Mouse (Mus musculus): ENCODE data around the gene Hpn. TPM values are rescaled to one million over a fixed set of nuclear protein-coding genes. Genes with fewer than 3 reads are reported as not detected.

The Hpn gene
- polyA plus RNA-seq, 1 experiment from 2014 or later, result 0.25 TPM

- no peak for ATAC-seq (ENCODE audit: low read depth)
- H3K9me3 ChIP-seq, result no peaks in the 10 kb centered on the region
- WGBS, result 74% methylated on average over 7 of the region's 7 CpGs
- no peak overlapping the region for H3K9ac ChIP-seq
- no peak overlapping the region for H3K4me2 ChIP-seq
- H3K36me3 ChIP-seq, result no peaks in the 10 kb centered on the region
- H3K4me3 ChIP-seq, result no peak overlapping the region
- peaks cover 34% of the 10 kb centered on the region for H3K4me1 ChIP-seq (replicated peaks)
- peaks cover 38% of the 10 kb centered on the region for H3K27me3 ChIP-seq
- H3K27ac ChIP-seq (replicated peaks), result no peak overlapping the region
Observed at GRCm38 (mm10) chr7:31056448-31056847, 58.6 kb downstream of the Hpn start.

DNA sequence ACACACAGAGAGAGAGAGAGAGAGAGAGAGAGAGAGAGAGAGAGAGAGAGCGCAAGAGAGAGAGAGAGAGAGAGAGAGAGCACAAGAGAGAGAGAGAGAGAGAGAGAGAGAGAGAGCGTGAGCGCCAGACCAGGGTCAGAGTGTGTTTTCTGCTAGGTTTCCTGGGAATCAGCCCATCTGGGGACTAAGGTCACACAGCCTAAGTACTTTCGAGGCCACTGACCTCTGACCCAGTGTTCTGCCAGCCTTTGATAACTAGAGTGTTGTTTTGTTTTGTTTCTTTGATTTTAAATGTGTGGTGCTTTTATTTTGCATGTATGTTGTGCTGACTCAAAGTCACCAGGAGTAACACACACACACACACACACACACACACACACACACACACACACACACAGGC, 59.2 kb downstream of the Hpn start:
- H3K4me2 ChIP-seq, result no peak overlapping the region
- peaks cover 44% of the 10 kb centered on the region for H3K27me3 ChIP-seq
- 32% methylated on average over 3 of the region's 4 CpGs for WGBS
- no peaks in the 10 kb centered on the region for H3K36me3 ChIP-seq
- peaks cover 40% of the 10 kb centered on the region for H3K4me1 ChIP-seq (replicated peaks)
- no peak for ATAC-seq (ENCODE audit: low read depth)
- no peaks in the 10 kb centered on the region for H3K9me3 ChIP-seq
- no peak overlapping the region for H3K9ac ChIP-seq
- no peak overlapping the region for H3K4me3 ChIP-seq
- H3K27ac ChIP-seq (replicated peaks), result no peak overlapping the region

GRCm38 (mm10) chr7:31055354-31055824, 59.7 kb downstream of the Hpn start:
- peak overlapping the region; percentile 63 for H3K4me2 ChIP-seq
- peaks cover 49% of the 10 kb centered on the region for H3K27me3 ChIP-seq
- H3K27ac ChIP-seq (replicated peaks), result peak overlapping the region; percentile 28; the same call in 1 of the 2 replicates
- WGBS, result 7% methylated on average over 10 of the region's 10 CpGs
- peaks cover 44% of the 10 kb centered on the region for H3K4me1 ChIP-seq (replicated peaks)
- H3K9me3 ChIP-seq, result no peaks in the 10 kb centered on the region
- H3K36me3 ChIP-seq, result no peaks in the 10 kb centered on the region
- no peak for ATAC-seq (ENCODE audit: low read depth)
- H3K9ac ChIP-seq, result 0 out of 2 replicates have a peak overlapping the region, but pooled peaks have one; percentile 12
- H3K4me3 ChIP-seq, result no peak overlapping the region

GRCm38 (mm10) chr7:31054661-31055320, 60.3 kb downstream of the Hpn start:
- Histone ChIP-seq H3K4me3 (no peak overlapping the region), H3K27ac (replicated peaks) (peak overlapping the region; percentile 7; the same call in 1 of the 2 replicates), H3K9ac (peak overlapping the region; percentile 34; the same call in 1 of the 2 replicates), H3K4me2 (peak overlapping the region; percentile 63), H3K36me3 (no peaks in the 10 kb centered on the region), H3K27me3 (peaks cover 54% of the 10 kb centered on the region), H3K9me3 (no peaks in the 10 kb centered on the region), H3K4me1 (replicated peaks) (peaks cover 50% of the 10 kb centered on the region)
- 46% methylated on average over 11 of the region's 11 CpGs for WGBS
- no peak for ATAC-seq (ENCODE audit: low read depth)

GRCm38 (mm10) chr7:31053882-31054447, 61.1 kb downstream of the Hpn start:
- no peaks in the 10 kb centered on the region for H3K9me3 ChIP-seq
- no peak overlapping the region for H3K9ac ChIP-seq
- no peak overlapping the region for H3K4me3 ChIP-seq
- H3K27me3 ChIP-seq, result peaks cover 61% of the 10 kb centered on the region
- peaks cover 58% of the 10 kb centered on the region for H3K4me1 ChIP-seq (replicated peaks)
- WGBS, result 38% methylated on average over 10 of the region's 10 CpGs
- no peak for ATAC-seq (ENCODE audit: low read depth)
- no peaks in the 10 kb centered on the region for H3K36me3 ChIP-seq
- H3K27ac ChIP-seq (replicated peaks), result no peak overlapping the region
- peak overlapping the region; percentile 63 for H3K4me2 ChIP-seq

- no peak overlapping the region for H3K27ac ChIP-seq (replicated peaks)
- H3K4me2 ChIP-seq, result peak overlapping the region; percentile 63
- peaks cover 66% of the 10 kb centered on the region for H3K27me3 ChIP-seq
- WGBS, result 1% methylated on average over 34 of the region's 34 CpGs
- H3K36me3 ChIP-seq, result no peaks in the 10 kb centered on the region
- peak; percentile 13; the same call in 1 of the 2 replicates for ATAC-seq (ENCODE audit: low read depth)
- no peaks in the 10 kb centered on the region for H3K9me3 ChIP-seq
- H3K4me1 ChIP-seq (replicated peaks), result peaks cover 58% of the 10 kb centered on the region
- peak overlapping the region; percentile 10 for H3K9ac ChIP-seq
- peak overlapping the region; percentile 22 for H3K4me3 ChIP-seq
Observed at GRCm38 (mm10) chr7:31052636-31053434, 62.3 kb downstream of the Hpn start.

DNA sequence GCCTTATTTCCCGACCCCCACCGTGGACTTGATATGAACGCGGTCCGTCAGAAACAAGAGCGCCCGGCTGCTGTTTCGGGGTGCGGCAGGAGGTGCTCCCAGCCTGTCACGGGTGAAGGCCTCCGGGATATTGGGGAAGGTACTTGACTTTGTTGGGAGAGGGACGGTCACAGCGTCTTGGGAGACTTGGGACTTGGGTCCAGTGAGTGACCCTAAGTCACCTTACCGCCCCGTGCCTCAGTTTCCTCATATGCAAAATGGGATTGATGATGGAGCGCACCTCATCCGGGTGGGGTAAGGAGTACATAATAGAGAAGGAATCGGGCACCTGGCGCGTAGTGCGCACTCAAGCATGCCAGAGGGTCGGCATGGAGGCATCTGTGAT, 62.8 kb downstream of the Hpn start:
- WGBS, result 3% methylated on average over 22 of the region's 22 CpGs
- no peaks in the 10 kb centered on the region for H3K9me3 ChIP-seq
- H3K9ac ChIP-seq, result peak overlapping the region; percentile 10; the same call in 1 of the 2 replicates
- H3K4me1 ChIP-seq (replicated peaks), result peaks cover 58% of the 10 kb centered on the region
- no peak for ATAC-seq (ENCODE audit: low read depth)
- no peaks in the 10 kb centered on the region for H3K36me3 ChIP-seq
- H3K4me3 ChIP-seq, result peak overlapping the region; percentile 22
- no peak overlapping the region for H3K27ac ChIP-seq (replicated peaks)
- H3K27me3 ChIP-seq, result peaks cover 66% of the 10 kb centered on the region
- H3K4me2 ChIP-seq, result peak overlapping the region; percentile 63

- ATAC-seq (ENCODE audit: low read depth), result peak; percentile 46; the same call in 1 of the 2 replicates
- Histone ChIP-seq H3K9me3 (no peaks in the 10 kb centered on the region), H3K27ac (replicated peaks) (peak within 1 kb of the TSS; percentile 70), H3K27me3 (peaks cover 70% of the 10 kb centered on the region), H3K36me3 (no peaks in the 10 kb centered on the region), H3K9ac (peak within 1 kb of the TSS; percentile 68), H3K4me3 (peak within 1 kb of the TSS; percentile 42), H3K4me2 (peak within 1 kb of the TSS; percentile 63), H3K4me1 (replicated peaks) (peaks cover 58% of the 10 kb centered on the region)
- WGBS, result 4% methylated on average over 20 of the region's 28 CpGs
Observed at GRCm38 (mm10) chr7:31051321-31052021, 63.6 kb downstream of the Hpn start, which contains the start of gene Fxyd7. Gene Fxyd7 (minus strand): TSS chr7:31051467.

DNA sequence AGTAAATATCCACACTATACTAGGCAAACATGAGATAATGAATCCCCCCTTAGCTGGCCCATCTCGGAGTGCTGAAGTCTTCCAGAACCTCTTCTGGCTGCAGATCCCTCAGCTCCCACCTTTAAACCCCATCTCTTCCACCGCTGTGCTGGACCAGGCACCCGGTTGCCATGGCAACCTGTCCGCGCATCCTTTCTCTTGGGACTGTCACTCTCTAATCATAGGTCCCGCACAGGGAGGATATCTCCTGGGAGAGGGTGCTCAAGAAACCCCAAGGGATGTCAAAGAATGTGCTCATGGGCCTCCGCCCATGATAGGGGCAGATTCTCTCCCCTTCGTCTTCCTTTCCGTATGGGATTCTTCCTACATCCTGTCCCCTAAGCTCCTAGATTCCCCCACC, 64.2 kb downstream of the Hpn start:
- Histone ChIP-seq H3K27me3 (peaks cover 76% of the 10 kb centered on the region), H3K36me3 (no peaks in the 10 kb centered on the region), H3K4me2 (peak overlapping the region; percentile 63), H3K4me3 (peak overlapping the region; percentile 42), H3K4me1 (replicated peaks) (peaks cover 58% of the 10 kb centered on the region), H3K27ac (replicated peaks) (peak overlapping the region; percentile 70; the same call in 1 of the 2 replicates), H3K9me3 (no peaks in the 10 kb centered on the region), H3K9ac (peak overlapping the region; percentile 68)
- 2% methylated on average over 9 of the region's 9 CpGs for WGBS
- 0 out of 2 replicates have a peak, but pooled peaks have one; percentile 11 for ATAC-seq (ENCODE audit: low read depth)

GRCm38 (mm10) chr7:31050487-31050886, 64.6 kb downstream of the Hpn start:
- Histone ChIP-seq H3K27ac (replicated peaks) (peak overlapping the region; percentile 70), H3K27me3 (peaks cover 78% of the 10 kb centered on the region), H3K9ac (peak overlapping the region; percentile 68), H3K9me3 (no peaks in the 10 kb centered on the region), H3K4me2 (peak overlapping the region; percentile 63), H3K36me3 (no peaks in the 10 kb centered on the region), H3K4me1 (replicated peaks) (peaks cover 57% of the 10 kb centered on the region), H3K4me3 (peak overlapping the region; percentile 42)
- 0 out of 2 replicates have a peak, but pooled peaks have one; percentile 2 for ATAC-seq (ENCODE audit: low read depth)
- WGBS, result 5% methylated on average over 6 of the region's 6 CpGs

GRCm38 (mm10) chr7:31049846-31050281, 65.2 kb downstream of the Hpn start:
- Histone ChIP-seq H3K36me3 (no peaks in the 10 kb centered on the region), H3K4me3 (peak overlapping the region; percentile 42), H3K9me3 (no peaks in the 10 kb centered on the region), H3K9ac (peak overlapping the region; percentile 68), H3K27me3 (peaks cover 80% of the 10 kb centered on the region), H3K4me1 (replicated peaks) (peaks cover 51% of the 10 kb centered on the region), H3K4me2 (peak overlapping the region; percentile 63), H3K27ac (replicated peaks) (peak overlapping the region; percentile 70)
- peak; percentile 34 for ATAC-seq (ENCODE audit: low read depth)
- 2% methylated on average over 13 of the region's 15 CpGs for WGBS
